Mouse (Mus musculus): Measurements from ENCODE around the gene Nuak2. TPM values are rescaled to one million over a fixed set of nuclear protein-coding genes. Genes with fewer than 3 reads are reported as not detected.

Gene Nuak2
- polyA plus RNA-seq, 1 experiment from 2014 or later = 4.2 TPM

DNA sequence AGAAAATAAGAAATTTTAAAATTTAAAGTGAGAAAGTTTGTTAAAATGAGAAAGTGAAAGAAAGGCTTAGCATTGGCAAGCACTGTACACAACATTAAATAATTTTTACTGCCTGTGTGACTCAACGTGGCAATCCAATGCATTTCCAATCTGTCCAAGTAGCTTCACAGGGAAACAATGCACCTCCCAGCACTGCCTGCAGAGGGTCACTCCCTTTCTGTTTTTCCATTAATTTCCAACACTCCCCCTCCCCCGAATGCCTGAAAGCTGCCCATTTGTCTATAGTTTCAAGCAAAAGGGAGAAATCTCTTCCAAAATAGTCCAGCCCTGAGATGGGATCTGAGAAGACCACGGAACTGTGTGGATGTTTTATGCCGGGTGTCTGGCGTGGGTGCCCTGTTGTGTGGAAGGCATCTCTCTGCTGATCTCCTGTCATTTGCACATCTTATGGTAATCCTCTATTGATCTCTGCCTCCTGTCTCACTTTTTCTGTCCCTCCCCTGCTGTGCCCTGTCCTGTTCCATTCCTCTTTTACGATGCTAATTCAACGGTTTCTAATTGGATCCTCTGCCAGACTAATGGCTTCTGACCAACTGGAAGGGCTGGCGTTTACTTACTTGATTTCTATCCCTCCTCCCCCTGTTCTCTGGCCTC, 34.3 kb upstream of the Nuak2 start:
- Histone ChIP-seq H3K9me3 (ENCODE audit: control insufficient read depth, low read depth, low read length) (no peaks in the 10 kb centered on the region), H3K4me1 (ENCODE audit: control insufficient read depth, insufficient read depth, low read length) (no peaks in the 10 kb centered on the region), H3K4me2 (replicated peaks; ENCODE audit: low read depth, low read length) (no peak overlapping the region), H3K27me3 (ENCODE audit: control insufficient read depth, insufficient read depth, low read length) (no peaks in the 10 kb centered on the region), H3K9ac (replicated peaks; ENCODE audit: low read depth, low read length) (no peak overlapping the region), H3K27ac (ENCODE audit: low read length) (no peak overlapping the region), H3K4me3 (ENCODE audit: low read depth, low read length) (no peak overlapping the region), H3K36me3 (ENCODE audit: control insufficient read depth, insufficient read depth, low read length) (no peaks in the 10 kb centered on the region)
- 36% methylated on average over 8 of the region's 8 CpGs for WGBS
- ATAC-seq (ENCODE audit: insufficient number of reproducible peaks, insufficient read depth, low FRiP score, low read depth) = no peak

DNA sequence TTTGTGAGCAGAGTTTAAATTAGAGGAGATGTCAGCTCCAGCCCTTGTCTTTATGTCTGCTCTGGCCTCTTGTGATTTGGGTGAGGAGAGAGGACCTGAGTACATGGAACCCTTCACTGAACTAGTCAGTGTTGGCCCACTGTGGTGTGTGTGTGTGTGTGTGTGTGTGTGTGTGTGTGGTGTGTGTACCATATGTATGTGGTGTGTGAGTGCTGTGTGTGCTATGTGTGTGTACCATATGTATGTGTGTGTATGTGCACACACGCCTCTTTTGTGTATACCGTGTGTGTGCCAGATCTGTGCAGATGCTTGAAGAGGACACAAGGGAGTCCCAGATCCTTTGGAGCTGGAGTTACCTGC, 33.8 kb upstream of the Nuak2 start:
- Histone ChIP-seq H3K27me3 (ENCODE audit: control insufficient read depth, insufficient read depth, low read length) (no peaks in the 10 kb centered on the region), H3K9me3 (ENCODE audit: control insufficient read depth, low read depth, low read length) (no peaks in the 10 kb centered on the region), H3K36me3 (ENCODE audit: control insufficient read depth, insufficient read depth, low read length) (no peaks in the 10 kb centered on the region), H3K9ac (replicated peaks; ENCODE audit: low read depth, low read length) (no peak overlapping the region), H3K4me2 (replicated peaks; ENCODE audit: low read depth, low read length) (no peak overlapping the region), H3K4me3 (ENCODE audit: low read depth, low read length) (no peak overlapping the region), H3K4me1 (ENCODE audit: control insufficient read depth, insufficient read depth, low read length) (no peaks in the 10 kb centered on the region), H3K27ac (ENCODE audit: low read length) (no peak overlapping the region)
- 76% methylated on average over 2 of the region's 2 CpGs for WGBS
- no peak for ATAC-seq (ENCODE audit: insufficient number of reproducible peaks, insufficient read depth, low FRiP score, low read depth)

DNA sequence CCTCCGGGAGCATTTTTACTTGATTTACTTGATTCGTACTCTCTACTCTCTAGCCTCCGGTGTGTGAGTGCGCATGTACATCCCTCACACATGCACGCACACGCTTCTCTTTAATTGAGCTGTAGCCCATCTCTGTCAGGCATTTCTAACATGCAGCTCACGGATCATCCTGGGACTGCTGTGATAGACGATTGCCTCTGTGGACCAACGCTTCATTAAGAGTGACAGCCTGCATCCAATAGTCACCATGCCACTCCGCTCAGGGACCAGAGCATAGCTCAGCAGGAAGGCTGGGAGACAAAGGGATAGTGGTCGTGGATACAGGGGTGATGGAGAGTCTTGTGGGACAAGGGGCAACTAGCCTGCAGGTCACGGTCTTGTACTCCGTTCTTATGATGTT, 32.9 kb upstream of the Nuak2 start:
- H3K36me3 ChIP-seq (ENCODE audit: control insufficient read depth, insufficient read depth, low read length) = no peaks in the 10 kb centered on the region
- no peak overlapping the region for H3K4me2 ChIP-seq (replicated peaks; ENCODE audit: low read depth, low read length)
- no peaks in the 10 kb centered on the region for H3K27me3 ChIP-seq (ENCODE audit: control insufficient read depth, insufficient read depth, low read length)
- no peaks in the 10 kb centered on the region for H3K9me3 ChIP-seq (ENCODE audit: control insufficient read depth, low read depth, low read length)
- ATAC-seq (ENCODE audit: insufficient number of reproducible peaks, insufficient read depth, low FRiP score, low read depth) = no peak
- no peaks in the 10 kb centered on the region for H3K4me1 ChIP-seq (ENCODE audit: control insufficient read depth, insufficient read depth, low read length)
- WGBS = 78% methylated on average over 13 of the region's 13 CpGs
- no peak overlapping the region for H3K9ac ChIP-seq (replicated peaks; ENCODE audit: low read depth, low read length)
- no peak overlapping the region for H3K4me3 ChIP-seq (ENCODE audit: low read depth, low read length)
- H3K27ac ChIP-seq (ENCODE audit: low read length) = no peak overlapping the region

DNA sequence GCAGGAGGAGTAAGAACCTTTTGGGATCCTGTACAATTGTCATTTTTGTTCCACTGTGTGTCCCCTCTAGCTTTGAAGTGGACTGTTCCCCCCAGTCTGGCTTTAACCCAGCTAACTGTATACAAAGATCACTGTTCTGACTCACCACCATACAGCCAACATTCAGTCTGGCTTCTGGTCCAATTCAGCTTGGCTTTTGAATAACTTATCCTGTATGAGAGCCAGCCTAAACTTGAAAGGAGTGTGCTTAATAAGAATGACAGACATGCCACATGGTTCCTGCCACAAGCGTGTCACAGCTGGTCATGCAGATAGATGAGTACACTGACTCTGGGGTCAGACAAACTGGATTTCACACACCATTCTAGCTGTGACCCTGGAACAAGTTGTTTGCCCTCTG, 29.2 kb upstream of the Nuak2 start:
- Histone ChIP-seq H3K4me3 (ENCODE audit: low read depth, low read length) (no peak overlapping the region), H3K4me2 (replicated peaks; ENCODE audit: low read depth, low read length) (no peak overlapping the region), H3K27ac (ENCODE audit: low read length) (no peak overlapping the region), H3K36me3 (ENCODE audit: control insufficient read depth, insufficient read depth, low read length) (no peaks in the 10 kb centered on the region), H3K4me1 (ENCODE audit: control insufficient read depth, insufficient read depth, low read length) (no peaks in the 10 kb centered on the region), H3K27me3 (ENCODE audit: control insufficient read depth, insufficient read depth, low read length) (no peaks in the 10 kb centered on the region), H3K9ac (replicated peaks; ENCODE audit: low read depth, low read length) (no peak overlapping the region), H3K9me3 (ENCODE audit: control insufficient read depth, low read depth, low read length) (no peaks in the 10 kb centered on the region)
- WGBS = 63% methylated on average over 1 of the region's 1 CpGs
- no peak for ATAC-seq (ENCODE audit: insufficient number of reproducible peaks, insufficient read depth, low FRiP score, low read depth)

DNA sequence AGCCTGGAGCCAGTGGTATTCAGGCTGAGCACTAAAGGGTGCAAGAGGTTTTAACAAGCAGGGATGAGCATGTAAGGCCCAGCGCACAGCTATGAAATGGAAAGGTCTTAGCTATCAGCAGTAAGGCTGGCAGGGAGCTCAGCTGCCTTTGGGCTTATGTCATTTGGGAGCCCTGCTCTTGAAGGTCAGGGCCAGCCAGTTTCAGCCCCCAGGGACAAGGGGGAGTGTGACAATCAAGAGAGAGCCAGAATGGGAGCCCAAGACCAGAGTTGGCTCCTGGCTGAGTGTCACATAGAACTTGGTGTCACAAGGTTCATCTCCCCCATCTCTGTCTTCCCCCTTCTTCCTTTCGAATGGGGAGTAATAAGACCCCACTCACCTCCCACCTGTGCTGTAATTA, 28.5 kb upstream of the Nuak2 start:
- no peaks in the 10 kb centered on the region for H3K27me3 ChIP-seq (ENCODE audit: control insufficient read depth, insufficient read depth, low read length)
- 87% methylated on average over 2 of the region's 2 CpGs for WGBS
- ATAC-seq (ENCODE audit: insufficient number of reproducible peaks, insufficient read depth, low FRiP score, low read depth) = no peak
- H3K9me3 ChIP-seq (ENCODE audit: control insufficient read depth, low read depth, low read length) = no peaks in the 10 kb centered on the region
- no peak overlapping the region for H3K27ac ChIP-seq (ENCODE audit: low read length)
- no peak overlapping the region for H3K4me2 ChIP-seq (replicated peaks; ENCODE audit: low read depth, low read length)
- peaks cover 3% of the 10 kb centered on the region for H3K4me1 ChIP-seq (ENCODE audit: control insufficient read depth, insufficient read depth, low read length)
- H3K4me3 ChIP-seq (ENCODE audit: low read depth, low read length) = no peak overlapping the region
- H3K9ac ChIP-seq (replicated peaks; ENCODE audit: low read depth, low read length) = no peak overlapping the region
- H3K36me3 ChIP-seq (ENCODE audit: control insufficient read depth, insufficient read depth, low read length) = no peaks in the 10 kb centered on the region

DNA sequence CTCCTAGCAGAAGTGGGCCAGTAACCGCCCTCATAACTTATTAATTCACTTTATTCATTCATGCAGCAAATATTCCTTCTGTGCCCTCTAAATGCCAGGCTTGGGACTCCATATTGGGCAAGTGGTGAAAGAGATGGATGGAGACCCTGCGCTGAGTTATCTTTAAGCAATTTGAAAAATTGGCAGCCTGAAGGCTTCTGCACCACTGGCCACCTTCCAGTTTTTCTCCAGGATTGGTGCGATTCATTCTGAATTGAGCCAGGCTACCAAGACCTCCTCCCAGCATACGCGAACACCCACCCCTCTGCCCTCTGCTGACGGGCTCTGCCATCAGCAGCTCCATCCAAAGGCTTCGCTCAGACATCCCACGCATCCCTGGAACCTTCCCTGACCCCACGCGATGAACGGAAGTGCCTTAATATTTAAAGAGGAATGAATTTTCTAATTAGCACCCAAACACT, 27.9 kb upstream of the Nuak2 start:
- Histone ChIP-seq H3K4me1 (ENCODE audit: control insufficient read depth, insufficient read depth, low read length) (peaks cover 4% of the 10 kb centered on the region), H3K4me3 (ENCODE audit: low read depth, low read length) (no peak overlapping the region), H3K27me3 (ENCODE audit: control insufficient read depth, insufficient read depth, low read length) (no peaks in the 10 kb centered on the region), H3K4me2 (replicated peaks; ENCODE audit: low read depth, low read length) (no peak overlapping the region), H3K36me3 (ENCODE audit: control insufficient read depth, insufficient read depth, low read length) (no peaks in the 10 kb centered on the region), H3K9ac (replicated peaks; ENCODE audit: low read depth, low read length) (no peak overlapping the region), H3K27ac (ENCODE audit: low read length) (no peak overlapping the region), H3K9me3 (ENCODE audit: control insufficient read depth, low read depth, low read length) (no peaks in the 10 kb centered on the region)
- 25% methylated on average over 11 of the region's 11 CpGs for WGBS
- ATAC-seq (ENCODE audit: insufficient number of reproducible peaks, insufficient read depth, low FRiP score, low read depth) = no peak

DNA sequence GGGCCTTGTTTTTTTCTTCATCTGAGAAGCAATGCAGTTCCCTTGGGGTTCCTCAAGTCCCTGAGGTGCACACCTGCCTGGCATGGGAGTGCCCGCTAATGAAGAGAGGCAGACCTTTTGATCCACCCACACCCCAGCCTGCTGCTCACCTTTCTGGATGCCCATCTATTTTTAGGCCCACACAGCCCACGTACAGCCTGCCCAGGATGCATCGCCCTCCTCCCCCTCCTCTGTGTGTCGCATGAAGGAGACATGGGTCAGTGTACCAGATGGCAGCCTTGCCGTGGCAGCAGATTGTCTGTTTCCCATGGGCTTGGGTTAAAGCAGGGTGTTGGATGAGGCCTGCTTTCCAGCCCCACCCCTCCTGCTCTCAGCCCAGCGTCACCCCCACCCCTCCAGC, 26.0 kb upstream of the Nuak2 start:
- no peak overlapping the region for H3K27ac ChIP-seq (ENCODE audit: low read length)
- no peaks in the 10 kb centered on the region for H3K9me3 ChIP-seq (ENCODE audit: control insufficient read depth, low read depth, low read length)
- no peak for ATAC-seq (ENCODE audit: insufficient number of reproducible peaks, insufficient read depth, low FRiP score, low read depth)
- no peak overlapping the region for H3K4me2 ChIP-seq (replicated peaks; ENCODE audit: low read depth, low read length)
- no peaks in the 10 kb centered on the region for H3K27me3 ChIP-seq (ENCODE audit: control insufficient read depth, insufficient read depth, low read length)
- no peak overlapping the region for H3K9ac ChIP-seq (replicated peaks; ENCODE audit: low read depth, low read length)
- no peaks in the 10 kb centered on the region for H3K36me3 ChIP-seq (ENCODE audit: control insufficient read depth, insufficient read depth, low read length)
- no peak overlapping the region for H3K4me3 ChIP-seq (ENCODE audit: low read depth, low read length)
- peaks cover 4% of the 10 kb centered on the region for H3K4me1 ChIP-seq (ENCODE audit: control insufficient read depth, insufficient read depth, low read length)
- 77% methylated on average over 6 of the region's 6 CpGs for whole genome bisulfite sequencing

DNA sequence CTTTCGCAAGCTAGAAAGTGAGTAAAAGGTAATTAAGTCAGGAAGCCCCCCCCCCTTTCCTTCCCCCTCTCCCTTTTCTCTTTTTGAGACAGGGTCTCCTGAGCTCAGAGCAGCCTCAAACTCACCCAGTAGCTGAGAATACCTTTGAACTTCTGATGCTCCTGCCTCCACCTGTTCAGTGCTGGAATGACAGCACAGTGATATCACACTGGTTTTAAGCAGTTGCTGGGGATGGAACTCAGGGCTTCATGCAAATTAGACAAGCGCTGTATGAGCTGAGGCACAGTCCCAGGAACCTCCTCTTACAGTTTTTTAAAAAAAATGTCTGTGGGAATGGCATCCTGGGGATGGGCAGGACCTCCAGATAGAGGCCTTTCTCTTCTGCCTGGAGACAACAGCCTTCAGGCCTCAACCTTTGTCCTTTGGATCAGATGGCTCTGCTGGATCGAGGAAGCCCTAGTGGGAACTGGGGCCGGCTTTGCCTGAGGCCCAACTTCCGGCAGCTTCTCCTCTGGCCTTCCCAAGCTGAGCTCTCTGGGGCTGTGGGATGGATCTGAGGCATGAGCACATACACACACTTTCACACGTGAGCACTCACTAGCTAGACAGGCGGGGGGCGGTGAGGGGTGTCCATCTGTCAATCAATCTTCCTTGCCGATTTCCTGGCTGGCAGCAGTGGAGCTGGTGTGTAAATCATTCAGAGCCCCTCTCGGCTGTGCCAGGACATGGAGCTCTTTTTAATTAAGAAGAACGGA, 24.8 kb upstream of the Nuak2 start:
- Histone ChIP-seq H3K27ac (ENCODE audit: low read length) (no peak overlapping the region), H3K9me3 (ENCODE audit: control insufficient read depth, low read depth, low read length) (no peaks in the 10 kb centered on the region), H3K4me3 (ENCODE audit: low read depth, low read length) (no peak overlapping the region), H3K27me3 (ENCODE audit: control insufficient read depth, insufficient read depth, low read length) (no peaks in the 10 kb centered on the region), H3K36me3 (ENCODE audit: control insufficient read depth, insufficient read depth, low read length) (no peaks in the 10 kb centered on the region), H3K9ac (replicated peaks; ENCODE audit: low read depth, low read length) (no peak overlapping the region), H3K4me2 (replicated peaks; ENCODE audit: low read depth, low read length) (no peak overlapping the region), H3K4me1 (ENCODE audit: control insufficient read depth, insufficient read depth, low read length) (peaks cover 4% of the 10 kb centered on the region)
- WGBS = 53% methylated on average over 11 of the region's 11 CpGs
- ATAC-seq (ENCODE audit: insufficient number of reproducible peaks, insufficient read depth, low FRiP score, low read depth) = no peak

Measured in stomach, embryonic 14.5 days (tissue).